Mouse (Mus musculus) 3134 (cell line): ENCODE measurements at regions not wholly inside any gene's neighbourhood (a gene's known extent, or its start where the extent isn't known, plus 50 kb on each side); places are given as distances from the start of the nearest gene placed in this dataset.

Experiments
- DNase-seq: peaks from one replicate; pipeline ENCODE4 v3.0.0-alpha.2; 2011; ENCODE audit warnings: low spot score; ENCODE audit not compliant: insufficient read length; ENCODE audit errors: extremely low read depth

DNA sequence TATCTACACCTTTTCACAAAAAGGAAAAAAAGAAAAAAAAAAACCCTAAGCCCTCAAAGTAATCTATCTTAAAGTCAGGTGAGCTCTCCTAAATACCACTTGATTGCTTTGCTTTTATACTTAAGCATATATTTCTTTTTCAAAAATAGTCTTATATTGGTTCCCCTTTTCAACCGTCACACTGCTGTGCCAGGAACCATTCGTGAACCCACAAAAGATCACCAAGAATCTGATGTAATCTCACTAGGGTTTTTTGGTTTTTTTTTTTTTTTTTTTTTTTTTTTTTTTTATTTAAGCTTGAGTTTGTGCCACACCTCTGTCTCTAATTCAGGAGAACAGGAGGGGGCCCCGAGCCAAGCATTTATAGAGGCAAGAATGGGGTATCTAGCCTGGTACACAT, 1482.7 kb downstream of the Slc22a22 start:
- no peak for DNase-seq

GRCm38 (mm10) chr15:55975843-55976242, 1501.6 kb downstream of the Slc22a22 start:
- DNase-seq, result no peak

GRCm38 (mm10) chr15:55966780-55967179, 1510.6 kb downstream of the Slc22a22 start:
- DNase-seq, result no peak

DNA sequence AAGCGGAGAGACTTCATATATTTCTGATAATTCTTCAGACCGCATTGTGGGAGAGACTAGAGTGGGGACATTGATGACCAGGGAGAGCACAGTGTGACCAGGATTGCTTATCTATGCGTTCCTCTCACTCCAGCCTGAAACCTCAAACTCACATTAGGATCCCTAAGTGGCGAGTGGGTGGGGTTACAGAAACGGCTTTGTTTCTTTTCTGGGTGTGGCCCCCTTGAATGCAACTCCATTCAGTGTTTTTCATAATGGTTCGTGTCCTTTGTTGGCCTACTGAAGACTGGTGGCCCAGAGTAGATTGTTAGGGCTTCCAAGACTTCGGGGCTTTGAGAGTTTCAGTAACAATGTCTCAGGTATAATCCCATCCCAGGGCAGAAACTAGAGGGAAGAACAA, 1512.1 kb downstream of the Slc22a22 start:
- DNase-seq, result no peak

- DNase-seq, result no peak
These were observed 1515.3 kb downstream of the Slc22a22 start for GRCm38 (mm10) chr15:55962093-55962492.
